Mouse (Mus musculus): Measurements from ENCODE around the gene Unc119. TPM values are rescaled to one million over a fixed set of nuclear protein-coding genes. Genes with fewer than 3 reads are reported as not detected.

The Unc119 gene
- polyA plus RNA-seq, 1 experiment from 2014 or later, result 27.4 TPM

GRCm38 (mm10) chr11:78344890-78345715 lies 1.8 kb downstream of the Unc119 start:
- Histone ChIP-seq H3K4me3 (replicated peaks) (peak overlapping the region; percentile 84), H3K36me3 (replicated peaks) (peaks cover 25% of the 10 kb centered on the region), H3K27ac (replicated peaks) (peak overlapping the region; percentile 89), H3K4me2 (peak overlapping the region; percentile 100), H3K9me3 (replicated peaks) (no peaks in the 10 kb centered on the region), H3K4me1 (replicated peaks) (peaks cover 74% of the 10 kb centered on the region), H3K9ac (peak overlapping the region; percentile 84; the same call in 1 of the 2 replicates), H3K27me3 (no peaks in the 10 kb centered on the region)
- 20% methylated on average over 8 of the region's 8 CpGs for WGBS (ENCODE audit: insufficient replicate concordance)
- peak; percentile 34 for ATAC-seq (ENCODE audit: insufficient read depth)

GRCm38 (mm10) chr11:78345801-78346200 lies 2.5 kb downstream of the Unc119 start:
- H3K4me3 ChIP-seq (replicated peaks), result peak overlapping the region; percentile 84

DNA sequence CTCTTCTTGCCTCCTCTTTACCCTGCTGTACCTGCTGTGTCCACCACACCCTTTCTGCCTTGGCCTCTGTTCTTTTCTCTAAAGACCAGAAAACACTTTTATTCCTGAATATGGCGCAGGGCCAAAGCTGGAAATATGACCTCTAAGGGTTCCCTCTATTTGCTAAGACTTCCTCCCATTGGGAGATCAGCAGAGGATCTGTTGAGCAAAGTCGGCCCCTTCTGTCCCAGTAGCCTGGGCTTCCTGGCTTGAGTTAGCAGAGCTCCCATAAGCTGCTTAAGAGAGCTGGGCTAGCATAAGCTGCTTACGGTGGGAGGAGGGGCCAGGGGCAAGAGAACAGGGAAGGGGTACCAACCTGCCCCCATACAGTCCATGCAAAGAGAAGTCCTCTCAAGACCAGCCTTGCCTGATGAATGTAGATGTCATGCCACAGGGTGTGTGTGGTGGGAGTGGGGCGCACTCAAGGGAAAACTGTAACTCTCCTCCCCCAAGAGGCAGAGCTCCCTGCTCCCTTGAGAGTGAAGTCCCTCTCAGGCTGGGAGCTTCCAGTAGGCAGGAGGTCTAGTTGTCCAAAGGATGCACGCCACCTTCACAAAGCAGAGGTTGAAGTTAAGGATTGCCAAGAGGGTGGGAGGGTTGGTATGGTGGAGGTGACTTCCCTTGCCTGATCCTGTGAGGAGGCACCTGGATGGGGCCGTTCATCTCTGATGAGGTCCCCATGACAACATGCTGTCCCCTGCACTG lies 3.2 kb downstream of the Unc119 start:
- H3K4me2 ChIP-seq, result peak overlapping the region; percentile 100
- no peaks in the 10 kb centered on the region for H3K27me3 ChIP-seq
- H3K4me1 ChIP-seq (replicated peaks), result peaks cover 77% of the 10 kb centered on the region
- no peak for ATAC-seq (ENCODE audit: insufficient read depth)
- WGBS (ENCODE audit: insufficient replicate concordance), result 68% methylated on average over 6 of the region's 6 CpGs
- H3K4me3 ChIP-seq (replicated peaks), result no peak overlapping the region
- no peaks in the 10 kb centered on the region for H3K9me3 ChIP-seq (replicated peaks)
- H3K9ac ChIP-seq, result peak overlapping the region; percentile 2; the same call in 1 of the 2 replicates
- H3K27ac ChIP-seq (replicated peaks), result peak overlapping the region; percentile 89
- peaks cover 18% of the 10 kb centered on the region for H3K36me3 ChIP-seq (replicated peaks)

More at GRCm38 (mm10) chr11:78345801-78346200, 2.5 kb downstream of the Unc119 start:
- peak overlapping the region; percentile 89 for H3K27ac ChIP-seq (replicated peaks)
- H3K9me3 ChIP-seq (replicated peaks), result no peaks in the 10 kb centered on the region
- H3K9ac ChIP-seq, result peak overlapping the region; percentile 84; the same call in 1 of the 2 replicates
- 24% methylated on average over 7 of the region's 7 CpGs for WGBS (ENCODE audit: insufficient replicate concordance)
- peak overlapping the region; percentile 100 for H3K4me2 ChIP-seq
- no peak for ATAC-seq (ENCODE audit: insufficient read depth)
- H3K27me3 ChIP-seq, result no peaks in the 10 kb centered on the region
- peaks cover 20% of the 10 kb centered on the region for H3K36me3 ChIP-seq (replicated peaks)
- H3K4me1 ChIP-seq (replicated peaks), result peaks cover 77% of the 10 kb centered on the region

- Histone ChIP-seq H3K9ac (no peak overlapping the region), H3K4me2 (no peak overlapping the region), H3K27me3 (no peaks in the 10 kb centered on the region), H3K4me1 (replicated peaks) (peaks cover 77% of the 10 kb centered on the region), H3K27ac (replicated peaks) (peak overlapping the region; percentile 69), H3K36me3 (replicated peaks) (peaks cover 15% of the 10 kb centered on the region), H3K4me3 (replicated peaks) (no peak overlapping the region), H3K9me3 (replicated peaks) (no peaks in the 10 kb centered on the region)
- WGBS (ENCODE audit: insufficient replicate concordance), result 75% methylated on average over 10 of the region's 10 CpGs
- no peak for ATAC-seq (ENCODE audit: insufficient read depth)
These were observed 3.9 kb downstream of the Unc119 start for GRCm38 (mm10) chr11:78347070-78347754.

GRCm38 (mm10) chr11:78347908-78348307 lies 4.6 kb downstream of the Unc119 start:
- ATAC-seq (ENCODE audit: insufficient read depth), result no peak
- Histone ChIP-seq H3K27ac (replicated peaks) (peak overlapping the region; percentile 76), H3K4me2 (no peak overlapping the region), H3K27me3 (no peaks in the 10 kb centered on the region), H3K9ac (no peak overlapping the region), H3K4me1 (replicated peaks) (peaks cover 74% of the 10 kb centered on the region), H3K9me3 (replicated peaks) (no peaks in the 10 kb centered on the region), H3K4me3 (replicated peaks) (no peak overlapping the region), H3K36me3 (replicated peaks) (peaks cover 15% of the 10 kb centered on the region)
- 76% methylated on average over 9 of the region's 9 CpGs for WGBS (ENCODE audit: insufficient replicate concordance)

DNA sequence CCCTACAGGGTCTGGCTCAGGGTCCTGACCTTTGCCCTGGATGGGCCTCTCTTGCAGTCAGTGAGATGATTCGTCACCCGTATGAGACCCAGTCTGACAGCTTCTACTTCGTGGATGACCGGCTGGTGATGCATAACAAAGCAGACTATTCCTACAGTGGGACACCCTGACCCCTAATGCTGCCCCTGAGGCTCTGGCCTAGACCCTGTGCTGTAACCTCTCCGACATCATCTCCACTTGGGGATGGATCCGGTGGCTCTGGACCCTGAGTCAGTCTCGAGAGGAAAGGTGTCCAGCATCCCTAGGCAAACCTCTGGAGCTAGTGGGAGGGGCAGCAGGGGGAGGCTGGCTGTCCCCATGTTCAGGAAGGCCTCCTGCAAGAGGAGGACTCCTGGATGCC lies 5.2 kb downstream of the Unc119 start:
- no peak overlapping the region for H3K4me3 ChIP-seq (replicated peaks)
- H3K27ac ChIP-seq (replicated peaks), result peak overlapping the region; percentile 76; the same call in 1 of the 2 replicates
- H3K36me3 ChIP-seq (replicated peaks), result peaks cover 15% of the 10 kb centered on the region
- H3K27me3 ChIP-seq, result no peaks in the 10 kb centered on the region
- H3K4me2 ChIP-seq, result no peak overlapping the region
- WGBS (ENCODE audit: insufficient replicate concordance), result 64% methylated on average over 7 of the region's 7 CpGs
- peaks cover 68% of the 10 kb centered on the region for H3K4me1 ChIP-seq (replicated peaks)
- no peaks in the 10 kb centered on the region for H3K9me3 ChIP-seq (replicated peaks)
- ATAC-seq (ENCODE audit: insufficient read depth), result no peak
- no peak overlapping the region for H3K9ac ChIP-seq

- Histone ChIP-seq H3K36me3 (replicated peaks) (peaks cover 15% of the 10 kb centered on the region), H3K9me3 (replicated peaks) (no peaks in the 10 kb centered on the region), H3K27me3 (no peaks in the 10 kb centered on the region), H3K4me1 (replicated peaks) (peaks cover 56% of the 10 kb centered on the region), H3K9ac (no peak overlapping the region), H3K4me2 (0 out of 2 replicates have a peak overlapping the region, but pooled peaks have one; percentile 17), H3K27ac (replicated peaks) (peak overlapping the region; percentile 76), H3K4me3 (replicated peaks) (no peak overlapping the region)
- WGBS (ENCODE audit: insufficient replicate concordance), result 56% methylated on average over 4 of the region's 4 CpGs
- ATAC-seq (ENCODE audit: insufficient read depth), result peak; percentile 34; the same call in 1 of the 2 replicates
These were observed 6.4 kb downstream of the Unc119 start for GRCm38 (mm10) chr11:78349441-78350358.

DNA sequence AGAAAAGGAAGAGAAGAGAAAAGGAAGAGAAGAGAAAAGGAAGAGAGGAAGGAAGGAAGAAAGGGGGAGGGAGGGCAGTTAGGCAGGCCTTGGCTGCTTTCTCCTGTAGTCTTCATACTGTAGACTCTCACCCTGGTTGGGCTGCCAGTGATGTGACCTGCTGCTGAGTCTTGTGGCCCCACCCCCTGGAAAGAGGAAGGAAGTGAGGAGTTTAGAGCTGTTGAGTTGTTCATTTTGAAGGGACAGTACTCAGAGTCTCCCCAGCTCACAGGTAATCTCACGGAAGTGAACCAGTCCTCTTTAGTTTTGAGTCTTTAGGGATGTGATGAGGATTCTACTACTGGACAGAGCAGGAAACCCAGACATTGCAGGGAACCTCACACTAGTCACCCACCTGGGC lies 9.8 kb downstream of the Unc119 start:
- no peak overlapping the region for H3K9ac ChIP-seq
- H3K36me3 ChIP-seq (replicated peaks), result peaks cover 10% of the 10 kb centered on the region
- H3K4me1 ChIP-seq (replicated peaks), result peaks cover 23% of the 10 kb centered on the region
- no peaks in the 10 kb centered on the region for H3K27me3 ChIP-seq
- no peaks in the 10 kb centered on the region for H3K9me3 ChIP-seq (replicated peaks)
- H3K27ac ChIP-seq (replicated peaks), result no peak overlapping the region
- no peak overlapping the region for H3K4me3 ChIP-seq (replicated peaks)
- H3K4me2 ChIP-seq, result no peak overlapping the region
- ATAC-seq (ENCODE audit: insufficient read depth), result no peak
- 30% methylated on average over 1 of the region's 1 CpGs for WGBS (ENCODE audit: insufficient replicate concordance)

DNA sequence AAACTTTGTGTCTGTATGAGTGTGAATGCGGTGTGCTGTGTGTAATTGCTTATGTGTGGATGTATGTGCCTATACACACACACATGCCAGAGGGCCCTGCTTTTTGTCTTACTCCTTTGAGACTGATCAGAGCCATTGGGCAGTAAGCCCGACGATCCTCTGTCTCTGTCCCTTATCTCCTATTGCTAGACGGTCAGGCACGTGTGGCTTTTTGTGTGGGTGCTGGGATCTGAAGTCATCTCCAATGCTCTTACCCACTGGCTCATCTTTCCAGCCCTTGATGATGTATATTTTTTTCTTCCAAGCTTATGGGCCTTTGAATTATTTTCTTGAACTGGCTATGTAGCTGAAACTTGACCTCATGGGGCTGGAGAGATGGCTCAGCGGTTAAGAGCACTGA lies 11.6 kb downstream of the Unc119 start:
- H3K27ac ChIP-seq (replicated peaks), result no peak overlapping the region
- H3K9me3 ChIP-seq (replicated peaks), result no peaks in the 10 kb centered on the region
- H3K4me1 ChIP-seq (replicated peaks), result peaks cover 13% of the 10 kb centered on the region
- no peaks in the 10 kb centered on the region for H3K27me3 ChIP-seq
- no peak for ATAC-seq (ENCODE audit: insufficient read depth)
- 46% methylated on average over 6 of the region's 6 CpGs for WGBS (ENCODE audit: insufficient replicate concordance)
- H3K9ac ChIP-seq, result no peak overlapping the region
- no peak overlapping the region for H3K4me2 ChIP-seq
- no peaks in the 10 kb centered on the region for H3K36me3 ChIP-seq (replicated peaks)
- no peak overlapping the region for H3K4me3 ChIP-seq (replicated peaks)

Data from liver, embryonic 15.5 days (tissue).